Mouse (Mus musculus): ENCODE data around the gene Zfp57. TPM values are rescaled to one million over a fixed set of nuclear protein-coding genes. Genes with fewer than 3 reads are reported as not detected.

Zfp57 gene
- polyA plus RNA-seq, 1 experiment: not detected

DNA sequence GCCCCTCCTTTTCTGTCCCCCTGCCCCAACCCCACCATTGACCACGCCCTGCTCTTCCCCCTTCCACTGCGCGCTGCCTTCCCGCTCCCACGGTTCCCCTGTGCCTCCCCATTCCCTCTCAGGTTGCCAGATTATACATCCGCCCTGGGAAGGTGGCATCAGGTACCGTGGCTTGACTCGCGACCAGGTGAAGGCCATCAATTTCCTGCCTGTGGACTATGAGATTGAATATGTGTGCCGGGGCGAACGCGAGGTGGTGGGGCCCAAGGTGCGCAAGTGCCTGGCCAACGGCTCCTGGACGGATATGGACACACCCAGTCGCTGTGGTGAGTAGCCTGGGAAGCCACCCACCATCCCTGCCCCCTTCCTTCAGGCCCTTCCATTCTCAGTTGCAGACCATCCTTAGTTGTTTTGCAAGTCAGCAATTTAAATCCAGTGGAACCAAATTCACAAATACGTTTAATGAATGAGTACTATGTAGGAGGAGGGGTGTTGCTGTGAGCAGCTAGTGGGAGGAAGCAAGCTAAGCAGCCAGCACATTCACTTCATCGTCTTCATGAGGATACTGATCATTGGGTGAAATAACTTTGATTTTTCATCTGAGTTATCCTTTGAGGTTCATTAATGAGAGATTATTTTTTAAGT, 46.5 kb downstream of the Zfp57 start:
- Histone ChIP-seq H3K27me3 (ENCODE audit: control insufficient read depth) (peaks cover 81% of the 10 kb centered on the region), H3K36me3 (ENCODE audit: control insufficient read depth) (no peaks in the 10 kb centered on the region), H3K4me1 (ENCODE audit: control insufficient read depth) (peaks cover 4% of the 10 kb centered on the region), H3K4me3 (replicated peaks) (no peak overlapping the region), H3K9me3 (ENCODE audit: control insufficient read depth, low read length) (peaks cover 2% of the 10 kb centered on the region; the same call in 1 of the 2 replicates)
- TF ChIP-seq TAL1 (IDR thresholded peaks at IDR 0.05; ENCODE audit: low read length) (no peak), GATA1 (IDR thresholded peaks at IDR 0.05; ENCODE audit: low read length) (no peak)

DNA sequence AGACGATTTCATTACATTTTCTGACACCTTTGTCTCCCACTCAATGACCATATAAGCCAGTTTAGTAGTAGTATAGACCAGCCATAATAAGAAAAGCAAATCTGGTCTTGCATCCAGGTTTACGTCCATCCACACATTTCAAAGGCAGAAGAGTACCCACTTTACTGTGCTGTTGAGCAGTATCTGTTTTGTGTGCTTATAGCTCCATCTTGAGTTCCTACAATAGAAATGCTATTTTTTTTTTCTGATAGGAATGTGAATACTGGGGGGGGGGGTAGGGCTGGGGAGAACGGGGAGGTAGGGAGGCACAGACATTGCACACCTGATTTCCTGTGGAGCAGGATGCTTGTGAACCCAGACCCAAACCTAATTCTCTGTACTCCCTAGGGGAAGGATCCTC, 47.0 kb downstream of the Zfp57 start:
- Histone ChIP-seq H3K36me3 (ENCODE audit: control insufficient read depth) (no peaks in the 10 kb centered on the region), H3K4me1 (ENCODE audit: control insufficient read depth) (peaks cover 4% of the 10 kb centered on the region), H3K27me3 (ENCODE audit: control insufficient read depth) (peaks cover 81% of the 10 kb centered on the region), H3K9me3 (ENCODE audit: control insufficient read depth, low read length) (peaks cover 2% of the 10 kb centered on the region; the same call in 1 of the 2 replicates), H3K4me3 (replicated peaks) (no peak overlapping the region)
- TF ChIP-seq GATA1 (IDR thresholded peaks at IDR 0.05; ENCODE audit: low read length) (no peak), TAL1 (IDR thresholded peaks at IDR 0.05; ENCODE audit: low read length) (no peak)

DNA sequence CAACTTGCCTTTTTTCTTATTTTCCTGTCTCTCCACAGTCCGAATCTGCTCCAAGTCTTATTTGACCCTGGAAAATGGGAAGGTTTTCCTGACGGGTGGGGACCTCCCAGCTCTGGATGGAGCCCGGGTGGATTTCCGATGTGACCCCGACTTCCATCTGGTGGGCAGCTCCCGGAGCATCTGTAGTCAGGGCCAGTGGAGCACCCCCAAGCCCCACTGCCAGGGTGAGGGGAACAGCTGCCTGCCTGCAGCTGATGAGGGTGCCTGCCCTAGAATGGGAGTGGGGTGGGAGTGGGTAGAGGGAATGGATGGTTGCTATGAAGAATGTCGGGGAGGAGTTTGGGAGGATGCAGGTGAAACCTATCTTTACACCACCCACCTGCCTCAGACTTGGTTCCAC, 47.4 kb downstream of the Zfp57 start:
- Histone ChIP-seq H3K27me3 (ENCODE audit: control insufficient read depth) (peaks cover 80% of the 10 kb centered on the region), H3K4me1 (ENCODE audit: control insufficient read depth) (peaks cover 4% of the 10 kb centered on the region), H3K4me3 (replicated peaks) (no peak overlapping the region), H3K9me3 (ENCODE audit: control insufficient read depth, low read length) (peaks cover 2% of the 10 kb centered on the region; the same call in 1 of the 2 replicates), H3K36me3 (ENCODE audit: control insufficient read depth) (no peaks in the 10 kb centered on the region)
- TF ChIP-seq GATA1 (IDR thresholded peaks at IDR 0.05; ENCODE audit: low read length) (no peak), TAL1 (IDR thresholded peaks at IDR 0.05; ENCODE audit: low read length) (no peak)

DNA sequence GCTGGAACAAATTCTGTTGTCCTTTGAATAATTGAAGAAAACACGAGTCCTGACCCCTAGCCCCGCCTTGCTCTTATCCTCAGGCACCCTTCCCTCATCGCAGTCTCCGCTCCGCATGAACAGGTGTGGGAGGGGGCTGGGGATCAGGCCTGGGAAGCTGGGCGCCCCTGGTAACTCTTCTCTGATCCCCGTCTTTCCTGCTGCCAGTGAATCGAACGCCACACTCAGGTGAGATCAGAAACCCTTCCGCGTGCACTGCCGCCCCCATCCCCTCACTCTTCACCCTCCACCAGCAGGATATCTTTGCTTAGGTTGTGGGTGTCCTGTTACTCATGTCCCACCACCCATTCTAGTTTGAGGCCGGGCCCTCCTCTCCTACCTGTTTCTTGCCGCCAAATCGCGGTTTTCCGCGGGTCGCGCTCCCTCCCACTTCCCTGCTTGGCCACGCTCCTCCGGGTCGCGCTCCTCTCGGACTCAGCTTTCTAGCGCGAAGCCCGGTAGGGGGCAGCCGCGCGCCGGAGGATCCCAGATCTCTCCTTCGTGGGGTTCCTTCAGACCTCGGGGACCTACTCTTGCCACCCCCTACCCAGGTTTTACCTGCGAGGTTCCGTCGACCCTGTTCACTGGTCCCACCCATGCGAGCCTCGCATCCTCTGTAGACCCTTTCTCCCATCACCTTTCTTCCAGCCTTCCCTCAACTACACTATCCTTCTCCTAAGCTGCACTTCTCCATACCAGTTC, 48.8 kb downstream of the Zfp57 start:
- H3K4me1 ChIP-seq (ENCODE audit: control insufficient read depth): peaks cover 4% of the 10 kb centered on the region
- peaks cover 68% of the 10 kb centered on the region for H3K27me3 ChIP-seq (ENCODE audit: control insufficient read depth)
- TF ChIP-seq GATA1 (IDR thresholded peaks at IDR 0.05; ENCODE audit: low read length) (no peak), TAL1 (IDR thresholded peaks at IDR 0.05; ENCODE audit: low read length) (no peak)
- H3K4me3 ChIP-seq (replicated peaks): no peak overlapping the region
- H3K9me3 ChIP-seq (ENCODE audit: control insufficient read depth, low read length): peaks cover 2% of the 10 kb centered on the region; the same call in 1 of the 2 replicates
- H3K36me3 ChIP-seq (ENCODE audit: control insufficient read depth): no peaks in the 10 kb centered on the region

DNA sequence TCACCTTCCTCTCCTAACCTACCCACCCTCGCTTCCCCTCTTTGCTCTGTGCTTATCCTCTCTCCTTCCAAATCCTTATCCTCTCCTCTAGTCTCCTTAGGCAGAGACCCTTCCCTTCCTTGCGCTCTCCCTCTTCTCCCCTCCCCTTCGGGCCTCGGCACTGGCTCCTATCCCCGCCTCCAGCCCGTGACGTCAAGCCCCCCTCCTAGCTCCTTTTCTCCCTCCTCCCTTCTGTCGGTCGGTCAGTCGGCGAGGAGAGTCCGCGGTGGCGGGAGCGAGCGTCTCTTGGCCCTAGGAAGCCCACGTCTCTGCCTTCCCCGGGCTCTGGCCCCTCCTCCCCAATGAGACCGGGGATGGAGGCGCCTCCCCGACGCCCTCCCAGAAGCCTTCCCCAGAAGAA, 49.4 kb downstream of the Zfp57 start:
- Histone ChIP-seq H3K4me1 (ENCODE audit: control insufficient read depth) (peaks cover 4% of the 10 kb centered on the region), H3K27me3 (ENCODE audit: control insufficient read depth) (peaks cover 61% of the 10 kb centered on the region), H3K36me3 (ENCODE audit: control insufficient read depth) (no peaks in the 10 kb centered on the region), H3K9me3 (ENCODE audit: control insufficient read depth, low read length) (peaks cover 2% of the 10 kb centered on the region; the same call in 1 of the 2 replicates), H3K4me3 (replicated peaks) (no peak overlapping the region)
- TF ChIP-seq TAL1 (IDR thresholded peaks at IDR 0.05; ENCODE audit: low read length) (no peak), GATA1 (IDR thresholded peaks at IDR 0.05; ENCODE audit: low read length) (no peak)

DNA sequence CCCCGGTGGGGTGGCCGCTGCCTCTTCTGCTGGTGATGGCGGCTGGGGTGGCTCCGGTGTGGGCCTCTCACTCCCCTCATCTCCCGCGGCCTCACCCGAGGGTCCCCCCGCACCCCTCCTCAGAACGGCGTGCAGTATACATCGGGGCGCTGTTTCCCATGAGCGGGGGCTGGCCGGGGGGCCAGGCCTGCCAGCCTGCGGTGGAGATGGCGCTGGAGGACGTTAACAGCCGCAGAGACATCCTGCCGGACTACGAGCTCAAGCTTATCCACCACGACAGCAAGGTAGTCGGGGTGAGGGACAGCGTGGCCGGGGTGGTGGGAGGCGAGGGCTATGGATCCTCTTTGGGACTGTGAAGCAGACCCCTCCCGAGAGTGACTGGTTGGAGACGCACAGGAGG, 49.9 kb downstream of the Zfp57 start:
- TF ChIP-seq GATA1 (IDR thresholded peaks at IDR 0.05; ENCODE audit: low read length) (no peak), TAL1 (IDR thresholded peaks at IDR 0.05; ENCODE audit: low read length) (no peak)
- Histone ChIP-seq H3K9me3 (ENCODE audit: control insufficient read depth, low read length) (peaks cover 2% of the 10 kb centered on the region; the same call in 1 of the 2 replicates), H3K27me3 (ENCODE audit: control insufficient read depth) (peaks cover 57% of the 10 kb centered on the region), H3K36me3 (ENCODE audit: control insufficient read depth) (no peaks in the 10 kb centered on the region), H3K4me1 (ENCODE audit: control insufficient read depth) (peaks cover 4% of the 10 kb centered on the region), H3K4me3 (replicated peaks) (no peak overlapping the region)

DNA sequence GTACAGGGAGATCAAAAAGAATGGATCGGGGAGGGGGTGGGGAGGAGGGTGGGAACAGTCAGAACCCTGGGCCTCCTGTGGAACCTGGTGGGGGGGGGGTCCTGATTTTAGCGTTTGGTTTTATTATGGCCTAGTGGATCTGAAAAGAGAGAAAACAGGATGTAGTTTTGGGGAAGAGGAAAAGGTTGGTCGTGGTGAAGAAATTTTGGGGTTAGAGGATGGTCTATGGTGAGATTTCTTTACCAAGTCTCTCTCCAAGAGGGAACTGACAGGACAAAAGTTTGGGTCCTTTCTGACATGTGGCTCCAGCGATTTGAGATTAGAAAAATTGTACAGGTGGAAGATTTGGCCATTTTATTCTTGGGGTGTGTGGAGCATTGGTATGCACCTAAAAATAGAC, 50.8 kb downstream of the Zfp57 start:
- no peak for TF ChIP-seq TAL1 (IDR thresholded peaks at IDR 0.05; ENCODE audit: low read length)
- TF ChIP-seq GATA1 (IDR thresholded peaks at IDR 0.05; ENCODE audit: low read length): no peak
- Histone ChIP-seq H3K36me3 (ENCODE audit: control insufficient read depth) (no peaks in the 10 kb centered on the region), H3K9me3 (ENCODE audit: control insufficient read depth, low read length) (peaks cover 1% of the 10 kb centered on the region; the same call in 1 of the 2 replicates), H3K27me3 (ENCODE audit: control insufficient read depth) (peaks cover 48% of the 10 kb centered on the region), H3K4me1 (ENCODE audit: control insufficient read depth) (peaks cover under 1% of the 10 kb centered on the region), H3K4me3 (replicated peaks) (no peak overlapping the region)

DNA sequence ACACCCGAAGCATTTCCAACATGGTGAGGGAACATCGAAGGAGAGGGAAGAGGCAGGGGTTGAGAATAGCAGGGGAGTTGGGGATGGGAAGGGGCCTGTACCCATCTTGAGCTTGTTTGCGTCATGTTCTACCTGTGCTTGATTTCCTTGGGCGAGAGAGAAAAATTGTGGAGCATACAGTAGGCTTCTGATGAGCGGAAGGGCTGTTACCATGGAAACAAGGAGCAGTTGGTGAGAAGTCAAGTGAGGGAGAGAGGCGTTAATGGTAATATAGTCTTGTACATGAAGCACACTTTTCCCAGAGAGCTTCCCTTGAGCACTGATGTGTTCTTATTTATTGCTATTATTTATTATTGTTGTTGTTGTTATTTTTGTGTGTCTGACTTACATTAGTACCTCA, 56.0 kb downstream of the Zfp57 start:
- Histone ChIP-seq H3K4me3 (replicated peaks) (no peak overlapping the region), H3K36me3 (ENCODE audit: control insufficient read depth) (no peaks in the 10 kb centered on the region), H3K27me3 (ENCODE audit: control insufficient read depth) (no peaks in the 10 kb centered on the region; the same call in 1 of the 2 replicates), H3K4me1 (ENCODE audit: control insufficient read depth) (no peaks in the 10 kb centered on the region), H3K9me3 (ENCODE audit: control insufficient read depth, low read length) (no peaks in the 10 kb centered on the region)
- TF ChIP-seq TAL1 (IDR thresholded peaks at IDR 0.05; ENCODE audit: low read length): no peak
- no peak for TF ChIP-seq GATA1 (IDR thresholded peaks at IDR 0.05; ENCODE audit: low read length)

Other genes with a start within 250 kb of the Zfp57 start
- gene H2-M10.5, start 228.3 kb upstream of the Zfp57 start, polyA plus RNA-seq (2012): not detected in 2 replicates
- gene H2-M10.6, start 189.0 kb upstream of the Zfp57 start, polyA plus RNA-seq (2012): not detected in 2 replicates
- gene Trim26, start 164.0 kb upstream of the Zfp57 start, polyA plus RNA-seq (2012): 2.5 and 2.7 TPM in 2 replicates
- gene Trim15, start 134.0 kb upstream of the Zfp57 start, polyA plus RNA-seq (2012): 0.08 TPM in 2 replicates
- gene Trim10, start 131.6 kb upstream of the Zfp57 start, polyA plus RNA-seq (2012): 33.1 and 48.3 TPM in 2 replicates
- not detected in 2 replicates for gene Trim40, start 111.0 kb upstream of the Zfp57 start, polyA plus RNA-seq (2012)
- 0.02 TPM in 1 of 2 replicates, not detected in the other for gene Trim31, start 103.0 kb upstream of the Zfp57 start, polyA plus RNA-seq (2012)
- gene Rnf39, start 58.2 kb upstream of the Zfp57 start, polyA plus RNA-seq (2012): not detected in 2 replicates
- 7.6 and 9.0 TPM in 2 replicates for gene Ppp1r11, start 49.4 kb upstream of the Zfp57 start, polyA plus RNA-seq (2012)
- 0.28 and 0.48 TPM in 2 replicates for gene Znrd1, start 42.6 kb upstream of the Zfp57 start, polyA plus RNA-seq (2012)
- gene Znrd1as, start 42.6 kb upstream of the Zfp57 start, polyA plus RNA-seq (2012): 0.04 and 0.07 TPM in 2 replicates
- gene 2410137M14Rik, start 19.9 kb upstream of the Zfp57 start, polyA plus RNA-seq (2012): not detected in 2 replicates
- not detected in 2 replicates for gene H2-M5, start 11.6 kb upstream of the Zfp57 start, polyA plus RNA-seq (2012)
- gene Mog, start 22.2 kb downstream of the Zfp57 start, polyA plus RNA-seq (2012): not detected in 2 replicates
- gene Gabbr1, start 44.8 kb downstream of the Zfp57 start, polyA plus RNA-seq (2012): 0.08 TPM in 1 of 2 replicates, not detected in the other
- gene Olfr90, start 87.3 kb downstream of the Zfp57 start, polyA plus RNA-seq (2012): not detected in 2 replicates
- gene Olfr91, start 97.1 kb downstream of the Zfp57 start, polyA plus RNA-seq (2012): 0.04 TPM in 1 of 2 replicates, not detected in the other
- gene Olfr92, start 118.9 kb downstream of the Zfp57 start, polyA plus RNA-seq (2012): not detected in 2 replicates
- not detected in 2 replicates for gene Olfr93, start 160.3 kb downstream of the Zfp57 start, polyA plus RNA-seq (2012)
- gene Ubd, start 192.7 kb downstream of the Zfp57 start, polyA plus RNA-seq (2012): not detected in 2 replicates
- gene Olfr94, start 199.8 kb downstream of the Zfp57 start, polyA plus RNA-seq (2012): not detected in 2 replicates
- not detected in 2 replicates for gene Olfr95, start 212.0 kb downstream of the Zfp57 start, polyA plus RNA-seq (2012)
- gene Olfr96, start 219.0 kb downstream of the Zfp57 start, polyA plus RNA-seq (2012): not detected in 2 replicates
- gene Olfr97, start 236.2 kb downstream of the Zfp57 start, polyA plus RNA-seq (2012): not detected in 2 replicates

Data from erythroblast, embryonic 14.5 days (primary cell).